Mouse (Mus musculus): ENCODE measurements around the gene Hivep1. TPM values are rescaled to one million over a fixed set of nuclear protein-coding genes. Genes with fewer than 3 reads are reported as not detected.

Hivep1 gene
- total and polyA plus RNA-seq, 2 experiments from 2014 or later, result 16.6 to 26.7 TPM

DNA sequence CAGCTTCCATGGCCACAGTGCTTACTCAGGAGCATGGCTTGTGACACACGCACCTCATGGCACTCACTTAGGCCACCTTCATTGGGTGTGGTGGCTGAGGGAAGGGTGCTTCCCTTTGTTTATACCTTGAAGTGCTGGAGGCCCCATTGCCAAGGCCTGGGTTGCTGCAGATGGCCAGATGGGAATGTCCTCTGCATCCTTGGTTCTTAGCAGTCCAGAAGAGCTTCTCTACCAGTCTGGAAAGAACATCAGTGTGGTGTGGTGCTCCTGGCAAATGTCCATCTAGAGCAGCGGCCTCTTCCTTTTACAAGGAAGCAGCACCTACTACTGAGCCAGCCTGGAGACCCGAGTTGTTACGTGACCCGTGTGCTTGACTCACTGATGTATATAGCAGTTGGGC lies 38.9 kb downstream of the Hivep1 start:
- Histone ChIP-seq H3K4me1 (ENCODE audit: insufficient read depth) (no peaks in the 10 kb centered on the region), H3K36me3 (ENCODE audit: insufficient read depth) (no peaks in the 10 kb centered on the region), H3K4me2 (ENCODE audit: low read depth) (no peak overlapping the region), H3K9me3 (ENCODE audit: low read length) (no peaks in the 10 kb centered on the region), H3K4me3 (ENCODE audit: low read depth, low read length) (no peak overlapping the region), H3K27me3 (ENCODE audit: insufficient read depth, low read length) (no peaks in the 10 kb centered on the region), H3K9ac (no peak overlapping the region), H3K27ac (ENCODE audit: low read depth, low read length) (no peak overlapping the region)
- no peak for TF ChIP-seq CTCF (IDR thresholded peaks at IDR 0.05; ENCODE audit: low read depth)
- ATAC-seq (no peak), DNase-seq (no peak)
- 85% methylated on average over 5 of the region's 5 CpGs for WGBS

DNA sequence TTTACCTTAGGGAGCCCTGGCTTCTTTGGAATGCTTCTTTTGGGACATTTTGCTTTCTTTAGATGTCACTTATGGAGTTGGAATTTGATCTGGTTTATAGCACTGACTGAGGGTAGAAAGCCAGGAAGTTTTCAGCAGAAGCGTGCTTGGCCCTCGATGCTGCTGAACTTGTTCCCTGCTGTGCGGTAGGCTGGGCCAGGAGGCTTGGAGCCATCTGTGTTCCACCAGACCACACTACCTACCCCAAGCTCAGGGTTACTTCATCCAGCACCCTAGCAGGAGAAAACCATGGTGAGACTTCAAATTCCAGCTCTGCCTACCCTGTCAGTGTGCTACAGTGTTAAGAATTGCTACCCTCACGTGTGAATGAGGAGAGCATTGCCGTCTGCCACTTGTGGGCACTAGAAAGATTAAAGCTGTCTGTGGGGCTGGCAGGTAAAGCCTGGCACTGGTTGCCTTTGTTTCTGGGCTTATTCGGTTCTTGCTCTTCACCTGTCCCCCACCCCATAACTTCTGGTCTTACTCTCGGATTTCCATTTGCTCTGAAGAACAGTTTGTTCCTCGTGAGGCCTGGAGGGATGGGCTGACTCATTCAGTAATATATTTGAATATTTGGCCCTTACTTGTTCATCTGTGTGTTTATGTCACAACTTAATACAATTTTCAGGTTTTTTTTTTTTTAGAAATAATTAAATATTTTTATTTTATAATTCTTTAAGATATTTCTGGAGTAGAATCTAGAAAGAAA lies 40.7 kb downstream of the Hivep1 start:
- Histone ChIP-seq H3K27me3 (ENCODE audit: insufficient read depth, low read length) (no peaks in the 10 kb centered on the region), H3K27ac (ENCODE audit: low read depth, low read length) (no peak overlapping the region), H3K4me3 (ENCODE audit: low read depth, low read length) (no peak overlapping the region), H3K4me2 (ENCODE audit: low read depth) (no peak overlapping the region), H3K9me3 (ENCODE audit: low read length) (no peaks in the 10 kb centered on the region), H3K9ac (no peak overlapping the region), H3K4me1 (ENCODE audit: insufficient read depth) (no peaks in the 10 kb centered on the region), H3K36me3 (ENCODE audit: insufficient read depth) (no peaks in the 10 kb centered on the region)
- ATAC-seq (no peak; the same call in 1 of the 2 replicates), DNase-seq (no peak)
- TF ChIP-seq CTCF (IDR thresholded peaks at IDR 0.05; ENCODE audit: low read depth), result no peak
- WGBS, result 49% methylated on average over 8 of the region's 8 CpGs

DNA sequence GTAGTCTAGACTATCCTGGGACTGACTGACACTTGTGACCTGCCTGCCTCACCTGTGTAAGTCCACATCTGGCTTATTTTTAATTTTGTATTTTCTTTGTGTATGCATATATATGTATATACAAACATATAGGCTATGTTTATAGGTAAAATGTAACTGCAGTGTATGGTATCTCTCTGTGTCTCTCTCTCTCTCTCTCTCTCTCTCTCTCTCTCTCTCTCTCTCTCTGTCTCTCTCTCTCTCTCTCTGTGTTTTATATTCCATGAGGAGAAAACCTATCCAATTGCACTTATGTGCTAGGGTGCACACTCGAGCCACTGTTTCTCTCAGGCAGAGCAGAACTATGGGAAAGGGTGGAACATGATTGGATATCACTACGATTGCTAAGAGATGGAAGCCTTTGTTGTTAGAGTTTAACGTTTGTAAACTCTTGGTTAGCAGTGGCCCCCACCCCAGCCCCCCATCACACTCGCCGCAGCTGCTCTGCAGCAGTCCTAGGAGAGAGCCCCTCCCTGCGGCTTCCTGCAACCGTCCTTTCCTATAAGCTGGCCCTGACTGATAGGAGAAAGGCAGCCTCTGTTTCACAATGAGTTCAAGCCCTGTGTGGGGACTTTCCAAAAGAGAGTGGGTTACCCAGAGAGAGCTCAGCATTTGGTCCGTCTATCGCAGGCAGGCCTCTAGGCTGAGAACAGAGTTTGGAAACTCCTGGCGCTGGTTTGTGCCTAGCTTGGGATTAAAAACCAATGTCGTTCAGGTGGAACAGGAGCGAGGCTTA lies 41.6 kb downstream of the Hivep1 start:
- Histone ChIP-seq H3K4me1 (ENCODE audit: insufficient read depth) (no peaks in the 10 kb centered on the region), H3K4me2 (ENCODE audit: low read depth) (no peak overlapping the region), H3K9me3 (ENCODE audit: low read length) (no peaks in the 10 kb centered on the region), H3K27me3 (ENCODE audit: insufficient read depth, low read length) (no peaks in the 10 kb centered on the region), H3K4me3 (ENCODE audit: low read depth, low read length) (no peak overlapping the region), H3K27ac (ENCODE audit: low read depth, low read length) (no peak overlapping the region), H3K36me3 (ENCODE audit: insufficient read depth) (no peaks in the 10 kb centered on the region), H3K9ac (no peak overlapping the region)
- 62% methylated on average over 12 of the region's 12 CpGs for WGBS
- TF ChIP-seq CTCF (IDR thresholded peaks at IDR 0.05; ENCODE audit: low read depth), result no peak
- DNase-seq (no peak), ATAC-seq (no peak)

DNA sequence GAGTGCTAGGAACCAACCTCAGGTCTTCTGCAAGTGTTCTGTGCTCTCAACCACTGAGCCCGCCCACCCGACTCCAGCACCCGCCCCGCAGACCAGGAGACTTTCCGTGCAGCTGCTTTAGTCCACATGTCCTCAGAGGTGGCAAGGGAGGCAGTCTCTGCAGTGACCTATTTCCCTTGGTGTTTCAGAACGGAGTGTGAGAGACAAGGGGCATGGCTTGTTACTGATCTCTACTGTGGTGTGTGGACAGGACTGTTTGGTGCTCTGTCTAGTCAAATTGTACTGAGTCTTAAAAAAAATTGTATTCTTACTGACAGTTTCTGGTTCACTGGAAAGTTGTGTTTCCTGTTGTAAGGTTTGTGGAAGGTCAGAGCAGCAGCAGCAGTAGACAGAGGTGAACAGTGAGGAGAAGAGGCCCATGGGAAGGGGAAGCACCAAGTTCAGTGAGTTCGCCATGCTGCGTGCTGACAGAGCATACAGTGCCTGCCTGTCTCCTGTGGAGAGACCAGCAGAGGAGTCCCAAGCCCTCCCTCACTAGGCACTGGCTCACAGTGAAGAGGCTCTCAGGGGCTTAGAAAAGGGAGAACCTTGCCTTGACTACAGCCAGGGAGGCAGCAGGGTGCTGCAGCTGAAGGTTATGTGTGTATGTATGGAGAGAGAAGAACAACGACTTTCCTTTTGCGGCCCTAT lies 44.1 kb downstream of the Hivep1 start:
- no peak overlapping the region for H3K4me2 ChIP-seq (ENCODE audit: low read depth)
- ATAC-seq (no peak), DNase-seq (no peak)
- no peak for TF ChIP-seq CTCF (IDR thresholded peaks at IDR 0.05; ENCODE audit: low read depth)
- H3K4me1 ChIP-seq (ENCODE audit: insufficient read depth), result no peaks in the 10 kb centered on the region; the same call in 1 of the 2 replicates
- H3K4me3 ChIP-seq (ENCODE audit: low read depth, low read length), result no peak overlapping the region
- no peak overlapping the region for H3K9ac ChIP-seq
- no peaks in the 10 kb centered on the region for H3K27me3 ChIP-seq (ENCODE audit: insufficient read depth, low read length)
- no peaks in the 10 kb centered on the region for H3K9me3 ChIP-seq (ENCODE audit: low read length)
- no peak overlapping the region for H3K27ac ChIP-seq (ENCODE audit: low read depth, low read length)
- 79% methylated on average over 10 of the region's 10 CpGs for WGBS
- H3K36me3 ChIP-seq (ENCODE audit: insufficient read depth), result no peaks in the 10 kb centered on the region

DNA sequence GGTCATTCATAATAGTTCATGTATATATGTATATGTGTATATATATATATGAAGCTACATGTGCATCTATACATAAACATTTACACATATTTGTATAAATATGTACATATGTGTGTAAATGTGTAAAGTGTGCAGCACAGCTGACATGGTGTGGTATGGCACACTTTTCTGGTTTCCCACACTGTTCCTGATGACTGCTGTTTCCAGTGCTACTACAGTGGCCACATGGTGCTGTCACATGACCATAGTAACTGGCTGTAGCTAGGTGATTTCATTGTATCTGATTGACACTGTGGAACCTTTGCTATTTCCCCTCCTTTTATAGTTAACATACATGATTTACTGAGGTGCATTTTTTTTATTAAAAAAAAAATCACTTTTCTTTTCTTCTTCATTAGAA lies 45.3 kb downstream of the Hivep1 start:
- Histone ChIP-seq H3K9me3 (ENCODE audit: low read length) (no peaks in the 10 kb centered on the region), H3K4me1 (ENCODE audit: insufficient read depth) (peaks cover 10% of the 10 kb centered on the region)

DNA sequence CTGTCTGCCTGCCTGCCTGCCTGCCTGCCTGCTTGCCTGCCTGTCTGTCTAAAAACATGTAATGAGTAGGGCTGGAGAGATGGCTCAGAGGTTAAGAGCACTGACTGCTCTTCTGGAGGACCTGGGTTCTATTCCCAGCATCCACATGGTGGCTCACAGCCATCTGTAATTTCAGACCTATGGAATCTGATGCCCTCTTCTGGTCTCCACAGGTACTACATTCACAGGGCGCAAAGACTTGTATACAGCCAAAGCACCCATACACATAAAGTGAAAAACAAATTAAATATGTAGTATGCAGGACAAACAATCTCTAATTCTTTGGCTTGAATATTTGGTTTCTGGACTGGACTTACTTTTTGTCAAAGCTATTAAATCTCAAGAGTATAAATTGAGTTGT lies 46.7 kb downstream of the Hivep1 start:
- TF ChIP-seq CTCF (IDR thresholded peaks at IDR 0.05; ENCODE audit: low read depth), result peak; percentile 34
- no peak for DNase-seq
- Histone ChIP-seq H3K9ac (no peak overlapping the region), H3K4me1 (ENCODE audit: insufficient read depth) (peaks cover 20% of the 10 kb centered on the region), H3K4me2 (ENCODE audit: low read depth) (no peak overlapping the region), H3K27me3 (ENCODE audit: insufficient read depth, low read length) (no peaks in the 10 kb centered on the region), H3K36me3 (ENCODE audit: insufficient read depth) (no peaks in the 10 kb centered on the region), H3K27ac (ENCODE audit: low read depth, low read length) (no peak overlapping the region), H3K9me3 (ENCODE audit: low read length) (no peaks in the 10 kb centered on the region), H3K4me3 (ENCODE audit: low read depth, low read length) (no peak overlapping the region)
- 98% methylated on average over 1 of the region's 1 CpGs for WGBS
- ATAC-seq, result no peak

More for the DNA sequence above, 45.3 kb downstream of the Hivep1 start:
- no peak for TF ChIP-seq CTCF (IDR thresholded peaks at IDR 0.05; ENCODE audit: low read depth)
- no peak overlapping the region for H3K4me2 ChIP-seq (ENCODE audit: low read depth)
- H3K27me3 ChIP-seq (ENCODE audit: insufficient read depth, low read length), result no peaks in the 10 kb centered on the region
- ATAC-seq, result no peak
- H3K9ac ChIP-seq, result no peak overlapping the region
- no peaks in the 10 kb centered on the region for H3K36me3 ChIP-seq (ENCODE audit: insufficient read depth)
- H3K27ac ChIP-seq (ENCODE audit: low read depth, low read length), result no peak overlapping the region
- H3K4me3 ChIP-seq (ENCODE audit: low read depth, low read length), result no peak overlapping the region
- no peak for DNase-seq

DNA sequence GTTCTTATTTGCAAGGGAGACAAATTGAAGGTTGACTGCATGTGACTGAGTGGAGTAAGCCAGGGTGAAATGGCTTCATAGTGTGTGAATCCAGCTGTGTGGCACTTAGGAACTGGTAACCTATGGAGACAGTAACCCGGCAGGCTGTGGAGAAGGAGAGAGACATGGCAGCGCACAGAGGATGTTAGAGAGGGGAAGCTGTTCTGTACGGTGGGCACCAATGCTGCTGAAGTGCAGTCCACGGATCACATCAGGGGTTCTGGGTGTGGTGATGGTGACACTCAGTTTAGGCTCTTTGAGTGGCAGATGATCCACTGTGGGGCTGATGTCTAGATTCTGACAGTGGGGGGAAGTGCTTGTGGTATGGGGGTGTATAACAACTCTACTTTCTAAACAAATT lies 47.7 kb downstream of the Hivep1 start:
- DNase-seq, result no peak
- no peaks in the 10 kb centered on the region for H3K36me3 ChIP-seq (ENCODE audit: insufficient read depth)
- ATAC-seq, result no peak
- H3K4me3 ChIP-seq (ENCODE audit: low read depth, low read length), result no peak overlapping the region
- no peaks in the 10 kb centered on the region for H3K9me3 ChIP-seq (ENCODE audit: low read length)
- no peaks in the 10 kb centered on the region for H3K27me3 ChIP-seq (ENCODE audit: insufficient read depth, low read length)
- no peak overlapping the region for H3K9ac ChIP-seq
- no peak for TF ChIP-seq CTCF (IDR thresholded peaks at IDR 0.05; ENCODE audit: low read depth)
- 86% methylated on average over 4 of the region's 4 CpGs for WGBS
- H3K4me2 ChIP-seq (ENCODE audit: low read depth), result no peak overlapping the region
- peaks cover 20% of the 10 kb centered on the region for H3K4me1 ChIP-seq (ENCODE audit: insufficient read depth)
- H3K27ac ChIP-seq (ENCODE audit: low read depth, low read length), result no peak overlapping the region
